Mouse (Mus musculus): ENCODE measurements around the gene Gtf2i. TPM values are rescaled to one million over a fixed set of nuclear protein-coding genes. Genes with fewer than 3 reads are reported as not detected.
"Not testable (repeated sequence)": the region's sequence is repeated elsewhere in the genome, so short reads cannot be mapped to it uniquely, and the experiment has no call there.

Gtf2i gene
- polyA plus RNA-seq (2016; fragmentation: Nextera tagmentation; extraction: Ambion mirVana), result 180 and 204 TPM in 2 replicates

DNA sequence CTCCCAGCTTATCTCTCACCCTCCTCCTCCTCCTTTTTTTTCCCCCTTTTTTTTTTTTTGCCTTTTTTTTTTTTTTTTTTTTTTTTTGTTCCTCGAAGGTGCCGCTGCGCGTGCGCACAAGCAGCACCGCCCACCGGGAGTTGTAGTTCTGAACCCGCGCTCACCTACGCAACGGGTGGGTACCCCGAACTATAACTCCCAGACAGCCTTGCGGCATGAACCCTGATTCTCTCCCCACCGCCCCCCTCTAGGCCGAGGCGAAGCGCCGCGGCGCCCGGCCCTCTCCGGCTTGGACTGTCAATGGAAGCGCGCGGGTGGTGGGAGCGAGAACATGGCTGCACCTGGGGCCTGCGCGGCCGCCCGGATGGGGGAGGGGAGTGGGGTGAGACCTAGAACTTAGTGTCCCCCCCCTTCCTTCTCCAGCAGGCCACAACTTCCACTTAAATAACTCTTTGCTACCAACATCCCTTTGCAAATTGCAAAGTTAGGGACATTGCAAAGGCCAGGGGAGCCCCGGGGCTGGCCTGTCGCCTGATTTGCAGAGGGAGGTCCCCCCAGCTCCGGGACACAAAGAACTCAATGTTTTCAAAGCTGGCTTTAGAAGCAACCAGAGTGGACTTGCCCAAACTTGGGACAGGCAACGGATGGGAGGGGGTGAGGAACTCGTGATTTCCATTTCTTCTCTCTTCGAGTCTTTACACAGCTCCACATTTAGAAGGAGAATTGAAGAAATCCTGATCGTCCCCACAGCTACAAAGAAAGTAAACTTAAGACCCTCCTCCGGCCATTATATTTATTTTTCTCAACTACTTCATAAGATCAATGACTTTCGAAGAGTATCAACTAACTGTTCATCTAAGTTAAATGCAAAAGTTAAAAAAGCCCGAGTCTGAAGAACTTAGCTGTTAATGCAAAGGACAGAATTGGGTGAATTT lies at the start of gene Gtf2i:
Gene Gtf2i, minus strand, starts transcription at position 73 of the 935 bp plus-strand sequence.
- H3K9me3 ChIP-seq (replicated peaks), result no peaks in the 10 kb centered on the region
- H3K4me1 ChIP-seq, result peaks cover 35% of the 10 kb centered on the region
- under 1% methylated on average over 40 of the region's 40 CpGs for whole genome bisulfite sequencing
- peak within 1 kb of the TSS; percentile 93 for H3K4me3 ChIP-seq
- H3K27ac ChIP-seq, result peak within 1 kb of the TSS; percentile 100
- DNase-seq (ENCODE audit: low spot score), result peak; percentile 97
- no peaks in the 10 kb centered on the region for H3K27me3 ChIP-seq (ENCODE audit: low read depth, poor library complexity, severe bottlenecking)
- H3K36me3 ChIP-seq, result peaks cover 23% of the 10 kb centered on the region

GRCm38 (mm10) chr5:134359101-134359500 lies 44.5 kb upstream of the Gtf2i start:
- Histone ChIP-seq H3K27ac (no peak overlapping the region), H3K9me3 (replicated peaks) (no peaks in the 10 kb centered on the region), H3K27me3 (ENCODE audit: low read depth, poor library complexity, severe bottlenecking) (no peaks in the 10 kb centered on the region), H3K4me3 (no peak overlapping the region), H3K36me3 (peaks cover 74% of the 10 kb centered on the region), H3K4me1 (no peaks in the 10 kb centered on the region)
- 94% methylated on average over 4 of the region's 4 CpGs for WGBS
- no peak for DNase-seq (ENCODE audit: low spot score)

DNA sequence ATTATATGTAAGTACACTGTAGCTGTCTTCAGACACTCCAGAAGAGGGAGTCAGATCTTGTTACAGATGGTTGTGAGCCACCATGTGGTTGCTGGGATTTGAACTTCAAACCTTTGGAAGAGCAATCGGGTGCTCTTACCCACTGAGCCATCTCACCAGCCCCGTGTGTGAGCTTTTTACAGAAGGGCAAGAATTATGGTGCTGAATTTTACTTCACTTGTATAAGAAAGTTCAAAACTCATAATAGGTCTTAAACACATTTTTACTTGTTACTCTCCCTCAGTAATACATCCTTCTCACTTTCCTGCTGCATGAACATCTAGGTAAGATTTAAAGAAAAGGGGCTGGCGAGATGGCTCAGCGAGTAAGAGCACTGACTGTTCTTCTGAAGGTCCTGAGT lies 40.8 kb upstream of the Gtf2i start:
- DNase-seq (ENCODE audit: low spot score); H3K4me1 ChIP-seq; H3K27me3 ChIP-seq (ENCODE audit: low read depth, poor library complexity, severe bottlenecking); H3K27ac ChIP-seq; H3K9me3 ChIP-seq (replicated peaks); H3K4me3 ChIP-seq: not testable (repeated sequence)
- H3K36me3 ChIP-seq, result peaks cover 42% of the 10 kb centered on the region
- WGBS, result 94% methylated on average over 4 of the region's 4 CpGs

DNA sequence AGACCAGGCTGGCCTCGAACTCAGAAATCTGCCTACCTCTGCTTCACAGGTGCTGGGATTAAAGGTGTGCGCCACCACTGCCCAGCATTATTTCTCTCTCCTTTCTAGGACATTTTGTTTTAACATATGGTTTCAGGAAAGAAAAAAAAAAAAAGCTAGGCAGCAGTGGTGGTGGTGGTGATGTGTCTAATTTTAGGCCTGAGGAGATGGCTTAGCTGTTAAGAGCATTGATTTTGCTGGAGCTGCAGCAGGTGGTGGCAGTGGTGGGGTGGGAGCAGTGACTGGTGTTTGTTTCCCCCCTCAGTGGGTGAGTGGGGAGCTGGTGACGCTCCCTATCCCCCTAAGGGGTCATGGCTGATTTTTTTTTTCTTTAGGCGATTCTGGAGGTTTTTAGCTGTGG lies 38.6 kb upstream of the Gtf2i start:
- 77% methylated on average over 4 of the region's 4 CpGs for WGBS
- Histone ChIP-seq H3K27me3 (ENCODE audit: low read depth, poor library complexity, severe bottlenecking) (no peaks in the 10 kb centered on the region), H3K4me1 (peaks cover 12% of the 10 kb centered on the region), H3K9me3 (replicated peaks) (no peaks in the 10 kb centered on the region), H3K27ac (no peak overlapping the region), H3K36me3 (peaks cover 19% of the 10 kb centered on the region), H3K4me3 (no peak overlapping the region)
- DNase-seq (ENCODE audit: low spot score), result no peak

DNA sequence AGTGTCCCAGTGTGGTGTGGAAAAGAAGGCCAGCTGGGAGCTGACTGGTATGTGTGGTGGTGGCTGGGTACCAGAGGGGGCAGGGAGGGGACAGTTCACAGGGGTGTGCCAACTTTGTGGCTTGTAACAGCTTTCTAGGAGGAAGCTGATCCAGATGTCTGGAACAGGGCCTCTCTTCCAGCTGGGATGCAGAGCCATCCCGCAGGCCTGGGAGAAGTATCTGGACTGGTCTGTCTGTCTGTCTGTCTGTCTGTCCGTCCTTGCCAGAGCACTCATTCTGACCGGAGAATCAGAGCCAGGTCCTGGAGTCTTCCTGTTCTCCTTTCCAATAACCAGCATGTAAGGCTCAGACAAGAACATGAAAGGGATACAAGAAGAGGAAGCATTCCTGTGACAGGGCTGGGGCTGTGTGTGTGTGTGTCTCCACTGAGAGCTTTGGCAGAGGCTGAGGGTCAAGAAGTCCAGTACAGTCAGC lies 38.0 kb upstream of the Gtf2i start:
- DNase-seq (ENCODE audit: low spot score), result no peak
- H3K36me3 ChIP-seq, result peaks cover 14% of the 10 kb centered on the region
- no peak overlapping the region for H3K27ac ChIP-seq
- WGBS, result 86% methylated on average over 3 of the region's 3 CpGs
- no peaks in the 10 kb centered on the region for H3K27me3 ChIP-seq (ENCODE audit: low read depth, poor library complexity, severe bottlenecking)
- peaks cover 12% of the 10 kb centered on the region for H3K4me1 ChIP-seq
- H3K9me3 ChIP-seq (replicated peaks), result no peaks in the 10 kb centered on the region
- no peak overlapping the region for H3K4me3 ChIP-seq

DNA sequence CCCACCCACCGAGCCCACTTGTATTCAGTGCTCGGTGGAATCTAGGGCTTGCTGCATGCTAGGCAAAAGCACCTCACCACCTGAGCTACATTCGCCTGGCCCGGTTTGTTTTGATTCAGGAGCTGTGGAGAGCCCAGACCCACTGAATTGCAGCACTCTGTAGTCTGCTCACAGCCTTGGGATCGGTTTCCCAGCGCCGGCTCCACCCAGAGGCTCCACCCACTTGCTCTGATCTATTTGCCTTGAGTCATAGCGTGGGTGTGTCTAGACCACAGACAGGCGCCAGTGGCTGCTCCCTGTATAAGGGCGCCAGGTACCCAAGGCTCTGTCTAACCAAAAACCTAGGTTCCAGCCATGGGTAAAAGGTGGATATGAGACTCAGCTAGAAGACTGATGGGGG lies 36.1 kb upstream of the Gtf2i start:
- H3K27ac ChIP-seq, result peak overlapping the region; percentile 20; the same call in 1 of the 2 replicates
- WGBS, result 9% methylated on average over 10 of the region's 10 CpGs
- H3K36me3 ChIP-seq, result no peaks in the 10 kb centered on the region
- peaks cover 12% of the 10 kb centered on the region for H3K4me1 ChIP-seq
- peak overlapping the region; percentile 22 for H3K4me3 ChIP-seq
- no peaks in the 10 kb centered on the region for H3K9me3 ChIP-seq (replicated peaks)
- DNase-seq (ENCODE audit: low spot score), result peak; percentile 63
- no peaks in the 10 kb centered on the region for H3K27me3 ChIP-seq (ENCODE audit: low read depth, poor library complexity, severe bottlenecking)

- Histone ChIP-seq H3K4me1 (peaks cover 12% of the 10 kb centered on the region), H3K27me3 (ENCODE audit: low read depth, poor library complexity, severe bottlenecking) (no peaks in the 10 kb centered on the region), H3K4me3 (no peak overlapping the region), H3K9me3 (replicated peaks) (no peaks in the 10 kb centered on the region), H3K27ac (no peak overlapping the region), H3K36me3 (no peaks in the 10 kb centered on the region)
- no peak for DNase-seq (ENCODE audit: low spot score)
- 76% methylated on average over 2 of the region's 2 CpGs for WGBS
Observed at GRCm38 (mm10) chr5:134347066-134347465, 32.5 kb upstream of the Gtf2i start.

- whole genome bisulfite sequencing, result 90% methylated on average over 9 of the region's 9 CpGs
- no peaks in the 10 kb centered on the region for H3K27me3 ChIP-seq (ENCODE audit: low read depth, poor library complexity, severe bottlenecking)
Observed at GRCm38 (mm10) chr5:134345449-134345848, 30.9 kb upstream of the Gtf2i start.

GRCm38 (mm10) chr5:134344076-134344475 lies 29.5 kb upstream of the Gtf2i start:
- H3K36me3 ChIP-seq, result no peaks in the 10 kb centered on the region
- no peak overlapping the region for H3K4me3 ChIP-seq
- H3K27me3 ChIP-seq (ENCODE audit: low read depth, poor library complexity, severe bottlenecking), result no peaks in the 10 kb centered on the region
- H3K27ac ChIP-seq, result no peak overlapping the region
- DNase-seq (ENCODE audit: low spot score), result no peak
- 84% methylated on average over 8 of the region's 8 CpGs for WGBS
- H3K4me1 ChIP-seq, result no peaks in the 10 kb centered on the region
- H3K9me3 ChIP-seq (replicated peaks), result no peaks in the 10 kb centered on the region

More at GRCm38 (mm10) chr5:134345449-134345848, 30.9 kb upstream of the Gtf2i start:
- Histone ChIP-seq H3K4me3 (no peak overlapping the region), H3K36me3 (no peaks in the 10 kb centered on the region), H3K9me3 (replicated peaks) (no peaks in the 10 kb centered on the region), H3K4me1 (peaks cover 7% of the 10 kb centered on the region), H3K27ac (no peak overlapping the region)
- DNase-seq (ENCODE audit: low spot score), result no peak

DNA sequence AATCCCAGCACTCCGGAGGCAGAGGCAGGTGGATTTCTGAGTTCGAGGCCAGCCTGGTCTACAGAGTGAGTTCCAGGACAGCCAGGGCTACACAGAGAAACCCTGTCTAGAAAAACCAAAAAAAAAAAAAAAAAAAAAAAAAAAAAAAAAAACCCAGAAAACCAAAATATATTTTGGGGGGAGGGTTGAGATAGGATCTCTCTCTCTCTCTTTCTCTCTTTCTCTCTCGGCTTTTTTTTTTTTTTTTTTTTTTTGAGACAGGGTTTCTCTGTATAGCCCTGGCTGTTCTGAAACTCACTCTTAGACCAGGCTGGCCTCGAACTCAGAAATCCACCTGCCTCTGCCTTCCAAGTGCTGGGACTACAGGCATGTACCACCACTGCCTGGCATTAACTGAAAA lies 29.0 kb upstream of the Gtf2i start:
- H3K36me3 ChIP-seq; H3K4me3 ChIP-seq; H3K27ac ChIP-seq; H3K9me3 ChIP-seq (replicated peaks); DNase-seq (ENCODE audit: low spot score); H3K27me3 ChIP-seq (ENCODE audit: low read depth, poor library complexity, severe bottlenecking); H3K4me1 ChIP-seq: not testable (repeated sequence)
- 86% methylated on average over 4 of the region's 4 CpGs for WGBS

DNA sequence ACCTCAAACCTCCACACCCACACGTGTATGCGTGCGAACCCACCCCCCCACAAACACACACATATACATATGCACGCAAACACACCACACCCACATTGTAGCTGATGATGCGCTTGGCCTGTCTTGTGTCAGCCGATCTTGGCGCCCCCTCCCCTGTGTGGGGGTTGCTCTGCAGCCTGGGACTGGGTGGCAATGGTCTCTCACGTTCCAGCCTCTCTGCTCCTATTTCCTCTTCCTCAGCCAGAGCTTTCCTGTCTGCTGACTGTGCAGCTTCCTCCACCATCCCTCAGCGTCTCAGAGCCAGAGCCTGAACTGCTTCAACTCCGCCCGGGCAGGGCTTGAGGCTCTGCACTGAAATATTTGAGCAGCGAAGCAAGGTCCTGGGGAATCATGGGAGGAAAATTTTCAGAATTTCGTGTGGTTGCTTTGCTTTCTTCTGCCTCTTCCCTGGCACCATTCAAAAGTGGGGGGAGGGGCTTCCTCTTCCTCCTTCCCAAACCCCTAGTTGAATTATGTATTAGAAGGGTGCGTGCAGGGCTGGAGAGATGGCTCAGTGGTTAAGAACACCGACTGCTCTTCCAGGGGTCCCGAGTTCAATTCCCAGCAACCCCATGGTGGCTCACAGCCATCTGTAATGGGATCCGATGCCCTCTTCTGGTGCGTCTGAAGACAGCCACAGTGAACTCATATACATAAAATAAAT lies 28.1 kb upstream of the Gtf2i start:
- H3K36me3 ChIP-seq, result no peaks in the 10 kb centered on the region
- H3K9me3 ChIP-seq (replicated peaks), result no peaks in the 10 kb centered on the region
- no peaks in the 10 kb centered on the region for H3K4me1 ChIP-seq
- no peak overlapping the region for H3K4me3 ChIP-seq
- H3K27me3 ChIP-seq (ENCODE audit: low read depth, poor library complexity, severe bottlenecking), result no peaks in the 10 kb centered on the region
- H3K27ac ChIP-seq, result no peak overlapping the region
- 86% methylated on average over 18 of the region's 18 CpGs for WGBS
- DNase-seq (ENCODE audit: low spot score), result no peak

DNA sequence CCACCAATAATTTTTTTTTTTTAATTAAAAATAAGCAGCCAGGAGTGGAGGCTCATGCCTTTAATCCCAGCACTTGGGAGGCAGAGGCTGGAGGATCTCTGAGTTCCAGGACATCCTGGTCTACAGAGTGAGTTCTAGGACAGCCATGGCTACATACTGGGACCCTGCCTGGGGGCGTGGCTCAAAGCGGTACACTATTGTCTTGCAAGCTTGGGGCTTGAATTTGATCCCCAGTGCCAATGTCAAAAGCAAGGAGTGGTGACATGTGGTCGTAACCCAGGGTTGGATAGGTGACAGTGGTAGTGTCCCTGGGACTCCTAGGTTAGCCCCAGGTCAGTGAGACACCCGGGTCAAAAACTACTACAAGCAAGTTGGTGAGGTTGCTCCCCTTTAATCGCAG lies 27.2 kb upstream of the Gtf2i start:
- Histone ChIP-seq H3K36me3 (no peaks in the 10 kb centered on the region), H3K27ac (no peak overlapping the region), H3K4me1 (no peaks in the 10 kb centered on the region), H3K27me3 (ENCODE audit: low read depth, poor library complexity, severe bottlenecking) (no peaks in the 10 kb centered on the region), H3K4me3 (no peak overlapping the region), H3K9me3 (replicated peaks) (no peaks in the 10 kb centered on the region)
- no peak for DNase-seq (ENCODE audit: low spot score)
- WGBS, result 95% methylated on average over 5 of the region's 5 CpGs

DNA sequence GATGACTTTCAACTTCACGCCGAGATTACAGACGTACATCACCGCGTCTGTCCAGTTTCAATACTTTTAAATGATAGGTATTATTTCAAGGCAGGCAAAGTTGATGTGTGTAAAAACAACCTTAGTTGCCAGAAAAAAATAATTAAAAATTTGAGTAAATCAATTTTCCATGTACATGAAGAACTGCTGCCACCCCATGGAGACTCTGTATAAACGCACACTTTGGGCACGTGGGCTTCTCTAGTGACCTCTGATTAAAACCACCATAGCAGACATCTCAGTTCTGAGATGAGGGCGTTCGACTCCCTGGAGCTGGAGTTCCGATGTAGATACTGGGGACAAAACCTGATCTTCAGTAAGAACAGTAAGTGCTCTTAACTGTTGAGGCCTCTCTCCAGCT lies 26.8 kb upstream of the Gtf2i start:
- no peaks in the 10 kb centered on the region for H3K4me1 ChIP-seq
- H3K27me3 ChIP-seq (ENCODE audit: low read depth, poor library complexity, severe bottlenecking), result no peaks in the 10 kb centered on the region
- no peaks in the 10 kb centered on the region for H3K36me3 ChIP-seq
- 80% methylated on average over 10 of the region's 10 CpGs for WGBS
- no peak overlapping the region for H3K27ac ChIP-seq
- H3K4me3 ChIP-seq, result no peak overlapping the region
- no peaks in the 10 kb centered on the region for H3K9me3 ChIP-seq (replicated peaks)
- DNase-seq (ENCODE audit: low spot score), result no peak

All from limb, embryonic 10.5 days (tissue).